Mouse (Mus musculus): Measurements from ENCODE around the gene Gm49361.

- TF ChIP-seq POLR2A (IDR thresholded peaks at IDR 0.05; ENCODE audit: borderline replicate concordance, extremely low read depth, low read depth, low read length) = no peak
- no peak for TF ChIP-seq CTCF (IDR thresholded peaks at IDR 0.05; ENCODE audit: insufficient read depth, low read length)
Observed at GRCm38 (mm10) chr14:57729364-57729763, 16.5 kb downstream of the Gm49361 start.

Measured in lung, adult 2 months (tissue).